Mouse (Mus musculus): Measurements from ENCODE around the gene Cpne1. TPM values are rescaled to one million over a fixed set of nuclear protein-coding genes. Genes with fewer than 3 reads are reported as not detected.

Gene Cpne1
- polyA plus RNA-seq, 1 experiment from 2014 or later: 36.2 TPM

- no peak overlapping the region for H3K4me2 ChIP-seq
- H3K9ac ChIP-seq: no peak overlapping the region
- H3K4me3 ChIP-seq: no peak overlapping the region
- ATAC-seq: no peak
- no peak overlapping the region for H3K27ac ChIP-seq
- no peaks in the 10 kb centered on the region for H3K9me3 ChIP-seq (replicated peaks)
- H3K36me3 ChIP-seq: peaks cover 69% of the 10 kb centered on the region
- H3K27me3 ChIP-seq (replicated peaks): no peaks in the 10 kb centered on the region
- H3K4me1 ChIP-seq: peaks cover 1% of the 10 kb centered on the region; the same call in 1 of the 2 replicates
- 70% methylated on average over 7 of the region's 7 CpGs for WGBS (ENCODE audit: insufficient replicate concordance)
Observed at GRCm38 (mm10) chr2:156077461-156077860, 34.3 kb downstream of the Cpne1 start.

- Histone ChIP-seq H3K36me3 (peaks cover 99% of the 10 kb centered on the region), H3K27ac (no peak overlapping the region), H3K9me3 (replicated peaks) (no peaks in the 10 kb centered on the region), H3K27me3 (replicated peaks) (no peaks in the 10 kb centered on the region), H3K9ac (no peak overlapping the region), H3K4me3 (no peak overlapping the region), H3K4me1 (no peaks in the 10 kb centered on the region), H3K4me2 (no peak overlapping the region)
- no peak for ATAC-seq
- 87% methylated on average over 15 of the region's 15 CpGs for WGBS (ENCODE audit: insufficient replicate concordance)
Observed at GRCm38 (mm10) chr2:156073725-156074124, 38.0 kb downstream of the Cpne1 start.

- Histone ChIP-seq H3K27ac (no peak overlapping the region), H3K4me3 (no peak overlapping the region), H3K9me3 (replicated peaks) (no peaks in the 10 kb centered on the region), H3K4me1 (peaks cover 11% of the 10 kb centered on the region), H3K4me2 (no peak overlapping the region), H3K9ac (no peak overlapping the region), H3K36me3 (peaks cover 81% of the 10 kb centered on the region), H3K27me3 (replicated peaks) (no peaks in the 10 kb centered on the region)
- 89% methylated on average over 10 of the region's 10 CpGs for WGBS (ENCODE audit: insufficient replicate concordance)
- no peak for ATAC-seq
Observed at GRCm38 (mm10) chr2:156071236-156071635, 40.5 kb downstream of the Cpne1 start.

- H3K27me3 ChIP-seq (replicated peaks): no peaks in the 10 kb centered on the region
- peaks cover 25% of the 10 kb centered on the region for H3K4me1 ChIP-seq
- H3K36me3 ChIP-seq: peaks cover 48% of the 10 kb centered on the region
- H3K9ac ChIP-seq: no peak overlapping the region
- no peak for ATAC-seq
- no peak overlapping the region for H3K4me3 ChIP-seq
- H3K9me3 ChIP-seq (replicated peaks): no peaks in the 10 kb centered on the region
- no peak overlapping the region for H3K27ac ChIP-seq
- H3K4me2 ChIP-seq: no peak overlapping the region
- WGBS (ENCODE audit: insufficient replicate concordance): 83% methylated on average over 10 of the region's 10 CpGs
Observed at GRCm38 (mm10) chr2:156067916-156068315, 43.8 kb downstream of the Cpne1 start.

GRCm38 (mm10) chr2:156066126-156066525 lies 45.6 kb downstream of the Cpne1 start:
- Histone ChIP-seq H3K36me3 (peaks cover 31% of the 10 kb centered on the region), H3K4me2 (peak overlapping the region; percentile 98), H3K4me3 (peak overlapping the region; percentile 70), H3K9ac (peak overlapping the region; percentile 77), H3K4me1 (peaks cover 25% of the 10 kb centered on the region), H3K9me3 (replicated peaks) (no peaks in the 10 kb centered on the region), H3K27me3 (replicated peaks) (no peaks in the 10 kb centered on the region), H3K27ac (0 out of 2 replicates have a peak overlapping the region, but pooled peaks have one; percentile 43)
- no peak for ATAC-seq
- WGBS (ENCODE audit: insufficient replicate concordance): 31% methylated on average over 10 of the region's 10 CpGs

- H3K9ac ChIP-seq: peak within 1 kb of the TSS; percentile 77
- H3K27ac ChIP-seq: peak within 1 kb of the TSS; percentile 76
- peak within 1 kb of the TSS; percentile 70 for H3K4me3 ChIP-seq
- H3K27me3 ChIP-seq (replicated peaks): no peaks in the 10 kb centered on the region
- no peaks in the 10 kb centered on the region for H3K9me3 ChIP-seq (replicated peaks)
- H3K4me2 ChIP-seq: peak within 1 kb of the TSS; percentile 98
- WGBS (ENCODE audit: insufficient replicate concordance): under 1% methylated on average over 67 of the region's 81 CpGs
- H3K4me1 ChIP-seq: peaks cover 25% of the 10 kb centered on the region
- peaks cover 24% of the 10 kb centered on the region for H3K36me3 ChIP-seq
- ATAC-seq: peak; percentile 81
Observed at GRCm38 (mm10) chr2:156065099-156066041, 46.4 kb downstream of the Cpne1 start, which contains the start of gene Spag4. Gene Spag4, plus strand, starts transcription at chr2:156065175.

GRCm38 (mm10) chr2:156052816-156053215 lies 58.9 kb downstream of the Cpne1 start, which contains the start of gene Fer1l4:
Gene Fer1l4, minus strand, starts transcription at chr2:156052947.
- Histone ChIP-seq H3K4me1 (peaks cover 4% of the 10 kb centered on the region), H3K4me3 (no peak within 1 kb of the TSS), H3K4me2 (no peak within 1 kb of the TSS), H3K27me3 (replicated peaks) (peaks cover 57% of the 10 kb centered on the region), H3K36me3 (no peaks in the 10 kb centered on the region), H3K9me3 (replicated peaks) (no peaks in the 10 kb centered on the region), H3K27ac (no peak within 1 kb of the TSS), H3K9ac (no peak within 1 kb of the TSS)
- whole genome bisulfite sequencing (ENCODE audit: insufficient replicate concordance): 59% methylated on average over 9 of the region's 9 CpGs
- ATAC-seq: 0 out of 2 replicates have a peak, but pooled peaks have one; percentile 8

- Histone ChIP-seq H3K4me3 (no peak overlapping the region), H3K27me3 (replicated peaks) (peaks cover 77% of the 10 kb centered on the region), H3K27ac (no peak overlapping the region), H3K9me3 (replicated peaks) (no peaks in the 10 kb centered on the region), H3K9ac (no peak overlapping the region), H3K4me1 (peaks cover 7% of the 10 kb centered on the region), H3K36me3 (no peaks in the 10 kb centered on the region), H3K4me2 (peak overlapping the region; percentile 35)
- no peak for ATAC-seq
- 10% methylated on average over 19 of the region's 19 CpGs for WGBS (ENCODE audit: insufficient replicate concordance)
Observed at GRCm38 (mm10) chr2:156047929-156048328, 63.8 kb downstream of the Cpne1 start.

- Histone ChIP-seq H3K27me3 (replicated peaks) (peaks cover 42% of the 10 kb centered on the region), H3K9me3 (replicated peaks) (no peaks in the 10 kb centered on the region), H3K27ac (no peak overlapping the region), H3K9ac (no peak overlapping the region), H3K4me3 (no peak overlapping the region), H3K4me2 (no peak overlapping the region), H3K36me3 (no peaks in the 10 kb centered on the region), H3K4me1 (peaks cover 4% of the 10 kb centered on the region)
- no peak for ATAC-seq
- 62% methylated on average over 8 of the region's 8 CpGs for WGBS (ENCODE audit: insufficient replicate concordance)
Observed at GRCm38 (mm10) chr2:156042903-156043302, 68.9 kb downstream of the Cpne1 start.

- no peak for ATAC-seq
- H3K27ac ChIP-seq: no peak overlapping the region
- no peaks in the 10 kb centered on the region for H3K36me3 ChIP-seq
Observed at GRCm38 (mm10) chr2:156039390-156039789, 72.4 kb downstream of the Cpne1 start.

GRCm38 (mm10) chr2:156025482-156025881 lies 86.3 kb downstream of the Cpne1 start:
- no peaks in the 10 kb centered on the region for H3K9me3 ChIP-seq (replicated peaks)
- no peak for ATAC-seq
- H3K27me3 ChIP-seq (replicated peaks): no peaks in the 10 kb centered on the region
- peaks cover 38% of the 10 kb centered on the region for H3K4me1 ChIP-seq
- H3K9ac ChIP-seq: no peak overlapping the region
- H3K4me3 ChIP-seq: no peak overlapping the region
- no peaks in the 10 kb centered on the region for H3K36me3 ChIP-seq
- H3K27ac ChIP-seq: no peak overlapping the region
- no peak overlapping the region for H3K4me2 ChIP-seq

More at GRCm38 (mm10) chr2:156039390-156039789, 72.4 kb downstream of the Cpne1 start:
- Histone ChIP-seq H3K4me2 (no peak overlapping the region), H3K9ac (no peak overlapping the region), H3K4me1 (no peaks in the 10 kb centered on the region), H3K9me3 (replicated peaks) (no peaks in the 10 kb centered on the region), H3K4me3 (no peak overlapping the region), H3K27me3 (replicated peaks) (peaks cover 38% of the 10 kb centered on the region)
- 76% methylated on average over 3 of the region's 3 CpGs for WGBS (ENCODE audit: insufficient replicate concordance)
